Comparison of ENCODE assay signal across 8 mouse cellular contexts in genomic region chr6:28949269-28949668, GRCm38 (mm10).
DNase-seq lines count a peak whose midpoint lies in the region; ATAC-seq and TF ChIP-seq lines count a peak whose summit lies in the region.
"Had no signal": no experiment of that assay in that cellular context is flagged by ENCODE, and none has a peak within 500 bp of the region (broad histone marks: within the 10 kb centered on the region; RNA-seq: fewer than 3 reads in every experiment).

No protein-coding gene starts in this region.

- H3K4me2 ChIP-seq in embryonic facial prominence, embryonic 11.5 days (ENCODE audit: low read depth, low read length): no peak overlapping the region
- H3K4me2 ChIP-seq: liver, embryonic 15.5 days had no signal

- no peak for TF ChIP-seq POLR2A in spleen, adult 2 months (IDR thresholded peaks at IDR 0.05; ENCODE audit: low read depth, low read length)

- no peaks in the 10 kb centered on the region for H3K27me3 ChIP-seq in embryonic facial prominence, embryonic 11.5 days (ENCODE audit: control insufficient read depth, insufficient read depth, low read length)
- no peaks in the 10 kb centered on the region for H3K27me3 ChIP-seq in spleen, adult 2 months (ENCODE audit: control insufficient read depth, insufficient read depth, low read length)
- H3K27me3 ChIP-seq: liver, embryonic 15.5 days had no signal

- no peak overlapping the region for H3K27ac ChIP-seq in embryonic facial prominence, embryonic 11.5 days (replicated peaks; ENCODE audit: low read depth, low read length)
- H3K27ac ChIP-seq in spleen, adult 2 months (ENCODE audit: insufficient read depth, low read length): no peak overlapping the region
- H3K27ac ChIP-seq: liver, embryonic 15.5 days had no signal

- peak; percentile 67 for DNase-seq in MN1 (ENCODE audit: low spot score)
- peak; percentile 50 to 60 for DNase-seq in adrenal gland, postnatal 4 days (ENCODE audit: low spot score in 2 of 2)
- DNase-seq in embryonic facial prominence, embryonic 11.5 days (ENCODE audit: low spot score): peak; percentile 76
- peak; percentile 71 to 84 for DNase-seq in heart, postnatal 36 days
- DNase-seq in layer of hippocampus, postnatal 25 days (ENCODE audit: extremely low spot score in 1 of 2, low spot score in 1 of 2): peak; percentile 78 to 96
- DNase-seq in spleen, adult 2 months (ENCODE audit: low read depth in 1 of 2, low spot score in 2 of 2): peak in 1 of 2 experiments; percentile 49

- no peaks in the 10 kb centered on the region for H3K4me1 ChIP-seq in embryonic facial prominence, embryonic 11.5 days (ENCODE audit: control insufficient read depth, insufficient read depth, low read length)
- H3K4me1 ChIP-seq in spleen, adult 2 months (ENCODE audit: control insufficient read depth, insufficient read depth, insufficient read length): no peaks in the 10 kb centered on the region
- H3K4me1 ChIP-seq: liver, embryonic 15.5 days had no signal

- H3K9ac ChIP-seq in embryonic facial prominence, embryonic 11.5 days (replicated peaks; ENCODE audit: low read length): no peak overlapping the region
- H3K9ac ChIP-seq: liver, embryonic 15.5 days had no signal

- H3K9me3 ChIP-seq in embryonic facial prominence, embryonic 11.5 days (replicated peaks; ENCODE audit: control insufficient read depth, low read length): no peaks in the 10 kb centered on the region
- H3K9me3 ChIP-seq: liver, embryonic 15.5 days had no signal

- 15% methylated on average over 12 of the region's 12 CpGs for WGBS in embryonic facial prominence, embryonic 11.5 days
- 17% methylated on average over 12 of the region's 12 CpGs for WGBS in spleen, adult 2 months

- no peak overlapping the region for H3K4me3 ChIP-seq in embryonic facial prominence, embryonic 11.5 days (ENCODE audit: low read depth, low read length)
- H3K4me3 ChIP-seq in spleen, adult 2 months (ENCODE audit: extremely low read depth, insufficient read depth, insufficient read length): no peak overlapping the region
- H3K4me3 ChIP-seq: liver, embryonic 15.5 days had no signal

- no peaks in the 10 kb centered on the region for H3K36me3 ChIP-seq in embryonic facial prominence, embryonic 11.5 days (replicated peaks; ENCODE audit: control insufficient read depth, insufficient read depth, low read depth, low read length)
- H3K36me3 ChIP-seq in spleen, adult 2 months (ENCODE audit: control insufficient read depth, insufficient read depth, low read length): no peaks in the 10 kb centered on the region
- H3K36me3 ChIP-seq: liver, embryonic 15.5 days had no signal

- peak; percentile 80; the same call in 1 of the 2 replicates for TF ChIP-seq CTCF in spleen, adult 2 months (IDR thresholded peaks at IDR 0.05; ENCODE audit: extremely low read depth, insufficient read depth, insufficient read length, insufficient replicate concordance)

- intact Hi-C loops in heart, postnatal 36 days (cut with DNase I): loop anchor here (1.0 to 2.0 kb wide), 3 partner anchors 75 to 416 kb away; no protein-coding TSS in a partner anchor

- no peak for ATAC-seq in embryonic facial prominence, embryonic 11.5 days (replicated peaks; ENCODE audit: insufficient number of reproducible peaks, low FRiP score, low TSS enrichment, low read depth)
- ATAC-seq in megakaryocyte-erythroid progenitor cell, adult 5-6 weeks (replicated peaks; ENCODE audit: low FRiP score, low TSS enrichment, poor library complexity, severe bottlenecking): peak; percentile 80
